Mouse (Mus musculus) gastrocnemius, postnatal 14 days (tissue): ENCODE measurements at regions not wholly inside any gene's neighbourhood (a gene's known extent, or its start where the extent isn't known, plus 50 kb on each side); places are given as distances from the start of the nearest gene placed in this dataset.

ENCODE experiments used
- DNase-seq: peaks from one replicate; pipeline ENCODE4 v3.0.0; 2021; ENCODE audit warnings: mixed read lengths
- intact Hi-C: fragments of 180-260 bp; cut with DNase I; formaldehyde crosslinking; loops from one replicate; pipeline ENCODE4 v1.15.1; 2025; ENCODE audit warnings: low total_unique reads

GRCm38 (mm10) chr6:127207308-127207707, 55.3 kb upstream of the Ccnd2 start:
- no peak for DNase-seq
- intact Hi-C loops: no loop called here

GRCm38 (mm10) chr6:127213355-127213754, 61.4 kb upstream of the Ccnd2 start:
- intact Hi-C loops: no loop called here
- DNase-seq: no peak

GRCm38 (mm10) chr6:127215915-127216314, 63.9 kb upstream of the Ccnd2 start:
- no peak for DNase-seq
- intact Hi-C loops: no loop called here

- DNase-seq: no peak
- intact Hi-C loops: no loop called here
Measured at GRCm38 (mm10) chr6:127218634-127219445, 66.8 kb upstream of the Ccnd2 start.

GRCm38 (mm10) chr6:127219446-127219802, 67.4 kb upstream of the Ccnd2 start:
- intact Hi-C loops: no loop called here
- no peak for DNase-seq

- intact Hi-C loops: no loop called here
Measured at GRCm38 (mm10) chr6:127226242-127226983, 74.4 kb upstream of the Ccnd2 start.

GRCm38 (mm10) chr6:127236510-127237109, 84.6 kb upstream of the Ccnd2 start:
- intact Hi-C loops: no loop called here
- DNase-seq: no peak

More at GRCm38 (mm10) chr6:127226242-127226983, 74.4 kb upstream of the Ccnd2 start:
- DNase-seq: no peak

- intact Hi-C loops: no loop called here
- no peak for DNase-seq
Measured at GRCm38 (mm10) chr6:127237168-127237567, 85.2 kb upstream of the Ccnd2 start.

- intact Hi-C loops: no loop called here
Measured at GRCm38 (mm10) chr6:127239529-127240471, 87.8 kb upstream of the Ccnd2 start.

GRCm38 (mm10) chr6:127240472-127241375, 88.7 kb upstream of the Ccnd2 start:
- intact Hi-C loops: no loop called here
- DNase-seq: no peak

More at GRCm38 (mm10) chr6:127239529-127240471, 87.8 kb upstream of the Ccnd2 start:
- no peak for DNase-seq

GRCm38 (mm10) chr6:127241693-127242425, 89.9 kb upstream of the Ccnd2 start:
- DNase-seq: no peak
- intact Hi-C loops: no loop called here

- intact Hi-C loops: no loop called here
- DNase-seq: no peak
Measured at GRCm38 (mm10) chr6:127243032-127243431, 91.0 kb upstream of the Ccnd2 start.

- DNase-seq: no peak
- intact Hi-C loops: no loop called here
Measured at GRCm38 (mm10) chr6:127245814-127246440, 93.9 kb upstream of the Ccnd2 start.

- intact Hi-C loops: no loop called here
- no peak for DNase-seq
Measured at GRCm38 (mm10) chr6:127246730-127247129, 94.7 kb upstream of the Ccnd2 start.

GRCm38 (mm10) chr6:127247343-127247742, 95.3 kb upstream of the Ccnd2 start:
- DNase-seq: no peak
- intact Hi-C loops: no loop called here

GRCm38 (mm10) chr6:127250181-127250873, 98.3 kb upstream of the Ccnd2 start:
- no peak for DNase-seq

More at GRCm38 (mm10) chr6:127250181-127250873, 98.3 kb upstream of the Ccnd2 start:
- intact Hi-C loops: loop anchor here (10.0 kb wide), 1 partner anchor 96 kb away; the partner anchor contains the start of gene Ccnd2
